Mouse (Mus musculus) embryo, embryonic 11.5 days (tissue): ENCODE results near the gene Dcp1a.

Source experiments
- DNase-seq: peaks from one replicate; pipeline ENCODE4 v3.0.0-alpha.2; 2012; ENCODE audit warnings: low read depth, low spot score

Gene Dcp1a

DNA sequence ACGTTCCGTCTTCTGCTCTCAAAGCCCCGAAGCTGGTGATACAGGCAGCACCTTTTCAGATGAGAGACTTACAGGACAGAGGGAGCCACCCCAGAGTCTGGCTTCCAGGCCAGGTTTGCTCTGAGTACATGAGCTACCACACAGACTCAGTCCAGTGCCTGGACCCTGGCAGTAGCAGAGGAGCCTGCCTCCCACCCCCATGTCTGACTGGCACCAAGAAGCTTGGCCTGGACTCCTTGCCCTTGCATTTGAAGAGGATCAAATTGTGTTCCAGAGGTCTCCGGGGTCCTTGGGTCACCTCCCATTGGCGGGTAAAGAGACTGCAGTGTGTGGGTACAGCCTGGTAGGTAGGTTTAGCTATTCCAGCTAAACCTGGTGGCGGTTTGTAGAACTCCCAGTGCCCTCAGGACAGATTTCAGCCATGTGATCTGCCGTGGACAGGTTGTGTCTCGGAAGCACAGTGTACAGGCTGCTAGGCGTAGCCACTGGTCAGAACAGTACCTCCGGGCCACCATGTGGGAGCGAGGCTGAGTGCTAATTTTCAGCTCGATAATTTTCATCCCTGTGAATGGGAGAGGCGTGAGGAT, 81.6 kb downstream of the Dcp1a start:
- no peak for DNase-seq

DNA sequence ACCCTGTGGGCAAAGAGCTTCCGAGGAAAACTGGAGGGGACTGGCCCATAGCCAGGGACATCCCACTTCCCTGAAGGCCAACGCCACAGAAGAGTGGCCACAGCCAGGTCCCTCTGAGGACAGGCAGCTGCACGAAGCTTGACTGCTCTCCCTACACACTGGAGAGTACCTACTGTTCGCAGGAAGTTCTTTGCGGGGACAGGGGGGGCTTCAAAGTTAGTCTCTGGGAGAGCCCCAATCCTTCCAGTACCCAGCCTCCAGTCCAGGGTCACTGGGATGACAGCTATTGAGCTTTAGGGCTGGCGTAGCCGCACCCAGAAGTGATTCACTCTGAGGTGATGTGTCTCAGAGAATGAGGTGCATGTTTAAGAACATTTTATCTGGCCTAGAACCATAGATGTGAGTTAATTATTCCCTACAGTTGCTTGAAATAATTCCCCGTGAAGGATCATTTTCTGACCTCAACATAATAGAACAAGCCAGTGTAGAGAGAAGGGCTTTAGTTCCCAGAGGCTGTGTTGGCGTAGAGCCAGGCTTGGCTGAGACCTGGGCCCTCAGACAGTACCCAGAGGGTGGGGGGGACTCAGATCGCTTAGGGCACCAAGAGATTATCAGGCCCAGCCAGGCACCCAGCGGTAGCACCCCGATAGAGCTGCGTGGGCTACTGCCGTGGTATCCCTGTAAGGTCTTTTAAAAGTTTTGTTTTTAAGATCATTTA, 82.3 kb downstream of the Dcp1a start:
- DNase-seq = no peak

DNA sequence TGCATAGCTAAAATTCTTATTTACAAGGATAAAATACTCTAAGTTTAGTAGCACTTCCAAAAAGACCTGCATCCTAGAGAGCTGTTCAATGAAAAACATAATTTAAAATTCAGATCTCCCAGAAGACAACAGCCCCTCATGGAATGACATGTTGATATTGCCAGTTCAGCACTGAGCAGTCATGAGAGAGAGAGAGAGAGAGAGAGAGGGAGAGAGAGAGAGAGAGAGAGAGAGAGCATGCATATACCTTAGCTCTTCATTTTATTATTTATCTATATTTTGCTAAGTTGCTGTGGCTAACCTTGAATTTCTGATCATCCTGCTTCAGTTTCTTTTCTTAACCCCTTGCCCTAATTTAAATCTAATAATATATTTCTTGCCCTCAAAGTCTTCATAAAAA, 83.0 kb downstream of the Dcp1a start:
- no peak for DNase-seq

DNA sequence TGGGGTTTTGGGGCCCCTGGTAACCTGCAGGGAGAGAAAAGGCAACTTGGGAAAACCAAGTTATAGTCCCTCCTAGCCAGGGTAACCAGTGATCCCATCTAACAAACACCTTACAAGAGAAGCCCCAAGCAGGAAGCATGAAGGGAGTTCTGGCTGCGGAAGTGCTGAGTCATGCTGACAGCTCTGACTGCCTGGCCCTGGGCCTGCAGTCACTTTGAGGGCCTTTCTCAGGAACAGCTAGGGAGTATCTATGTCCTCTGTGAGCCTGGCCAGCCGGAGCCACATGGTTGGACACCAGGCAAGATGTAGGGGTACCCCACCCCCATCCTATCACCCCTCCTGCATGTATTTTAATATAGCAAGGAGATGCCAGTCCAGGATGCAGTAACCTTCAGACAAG, 85.1 kb downstream of the Dcp1a start:
- DNase-seq = no peak

DNA sequence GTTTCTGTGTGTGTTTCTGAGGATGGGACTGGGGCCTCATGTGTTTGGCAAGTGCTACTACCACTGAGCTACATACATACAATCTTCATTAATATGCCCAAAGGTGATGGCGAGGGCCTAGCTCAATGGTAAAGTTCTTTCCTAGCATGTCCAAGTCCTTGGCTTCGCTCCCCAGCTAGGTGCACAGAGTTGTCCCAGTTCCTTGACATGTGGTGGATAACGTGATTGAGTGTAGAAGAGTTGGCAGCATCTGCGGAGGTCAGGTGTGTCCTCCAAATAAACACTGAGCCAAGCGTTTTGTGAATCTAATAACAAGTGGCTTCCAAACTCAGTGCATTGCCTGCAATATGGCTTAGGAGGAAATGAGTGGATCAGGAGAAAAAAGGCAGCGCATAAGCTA, 87.0 kb downstream of the Dcp1a start:
- DNase-seq = no peak

DNA sequence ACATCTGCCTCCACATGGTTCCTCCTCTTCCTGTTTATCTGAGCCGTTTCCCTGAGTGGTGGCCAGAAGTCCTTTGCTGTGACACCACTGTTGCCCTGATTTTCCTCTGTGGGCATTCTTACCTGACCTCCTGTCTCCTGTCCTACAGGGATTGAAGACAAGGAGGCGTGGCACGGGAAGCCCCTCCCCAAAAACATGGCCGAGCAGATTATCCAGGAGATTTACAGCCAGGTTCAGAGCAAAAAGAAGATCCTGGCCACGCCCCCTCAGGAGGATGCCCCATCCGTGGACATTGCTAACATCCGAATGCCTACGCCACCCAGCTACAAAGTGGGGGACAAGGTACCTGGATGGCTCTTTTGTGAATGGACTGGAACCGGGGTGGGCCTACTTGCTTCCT, 88.7 kb downstream of the Dcp1a start:
- DNase-seq = no peak

DNA sequence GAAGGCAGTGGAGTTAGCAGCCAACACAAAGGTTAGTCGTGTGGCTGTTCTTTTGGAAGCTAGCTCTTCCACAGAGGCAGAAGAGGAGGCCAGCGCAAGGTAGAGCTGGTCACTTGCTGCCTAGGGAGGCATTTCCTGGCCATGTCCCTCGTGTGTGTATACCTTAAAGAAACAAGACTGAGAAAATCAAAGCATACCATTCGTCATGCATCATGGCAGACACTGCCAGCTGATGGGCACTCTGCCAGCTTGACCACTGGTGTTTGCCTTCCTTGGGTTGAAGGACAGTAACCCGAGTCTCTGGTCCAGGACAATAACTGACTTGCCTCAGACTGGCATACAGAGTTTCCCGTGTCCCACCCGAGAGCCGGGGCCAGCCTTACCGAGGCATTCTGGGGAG, 91.0 kb downstream of the Dcp1a start:
- no peak for DNase-seq

DNA sequence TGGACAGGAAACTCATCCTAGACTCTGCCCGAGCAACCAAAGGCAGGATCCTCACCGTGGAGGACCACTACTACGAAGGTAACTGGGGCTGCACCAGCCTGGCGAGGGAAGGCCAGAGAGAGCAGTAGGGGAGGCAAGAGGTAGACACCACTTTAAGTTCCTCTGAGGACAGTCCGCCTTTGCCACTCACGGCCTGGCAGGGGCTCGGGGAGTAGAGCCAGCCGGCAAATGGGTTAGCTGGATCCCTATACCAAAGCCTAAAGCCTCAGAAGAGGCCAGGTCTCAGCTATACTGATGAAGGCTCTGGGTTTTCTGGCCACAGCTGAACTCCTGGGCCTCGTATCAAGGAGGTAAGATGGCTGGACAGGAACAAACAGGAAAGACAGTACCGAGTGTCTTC, 92.9 kb downstream of the Dcp1a start:
- no peak for DNase-seq

DNA sequence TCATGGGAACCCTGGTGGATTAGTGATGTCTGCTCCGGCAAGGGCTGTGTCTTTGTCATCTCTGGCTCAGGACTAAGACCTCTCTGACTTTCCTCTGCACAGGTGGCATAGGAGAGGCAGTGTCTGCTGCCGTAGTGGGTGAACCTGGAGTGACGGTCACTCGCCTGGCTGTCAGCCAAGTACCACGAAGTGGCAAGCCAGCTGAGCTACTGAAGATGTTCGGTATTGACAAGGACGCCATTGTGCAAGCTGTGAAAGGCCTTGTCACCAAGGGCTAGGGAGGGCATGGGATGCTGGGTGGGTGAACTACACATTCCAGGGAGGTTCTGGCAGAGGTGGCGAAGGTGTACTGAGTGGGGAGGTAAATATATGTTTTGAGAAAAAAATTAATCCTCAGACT, 93.9 kb downstream of the Dcp1a start:
- DNase-seq = no peak

DNA sequence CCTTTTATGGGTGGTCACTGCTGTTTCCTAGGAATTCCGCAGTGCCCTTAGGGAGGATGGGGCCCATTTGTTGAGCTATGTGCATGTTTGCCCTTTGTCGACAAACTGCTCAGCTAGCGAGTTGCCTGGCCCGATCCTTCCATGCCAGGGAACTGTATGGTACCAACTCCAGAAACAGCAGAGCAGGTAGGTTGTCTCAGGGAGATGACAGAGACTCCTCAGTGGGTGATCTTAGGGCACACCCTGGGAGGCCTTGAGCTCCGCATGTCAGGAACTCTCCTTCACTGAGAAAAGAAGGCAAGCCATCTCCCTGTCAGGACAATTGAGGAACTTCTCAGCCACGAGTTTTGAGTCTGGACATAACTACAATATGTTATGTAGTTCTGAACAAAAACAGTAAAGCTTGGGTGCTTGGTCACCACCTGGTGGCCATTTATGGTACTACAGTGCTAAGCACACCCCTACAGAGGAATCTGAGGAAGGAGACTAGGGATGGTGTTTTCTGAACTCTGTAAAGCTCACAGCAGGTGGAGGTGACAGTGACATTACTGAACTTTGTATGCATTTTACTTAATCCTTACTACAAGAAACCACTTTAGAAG, 94.7 kb downstream of the Dcp1a start:
- peak; percentile 61 for DNase-seq

DNA sequence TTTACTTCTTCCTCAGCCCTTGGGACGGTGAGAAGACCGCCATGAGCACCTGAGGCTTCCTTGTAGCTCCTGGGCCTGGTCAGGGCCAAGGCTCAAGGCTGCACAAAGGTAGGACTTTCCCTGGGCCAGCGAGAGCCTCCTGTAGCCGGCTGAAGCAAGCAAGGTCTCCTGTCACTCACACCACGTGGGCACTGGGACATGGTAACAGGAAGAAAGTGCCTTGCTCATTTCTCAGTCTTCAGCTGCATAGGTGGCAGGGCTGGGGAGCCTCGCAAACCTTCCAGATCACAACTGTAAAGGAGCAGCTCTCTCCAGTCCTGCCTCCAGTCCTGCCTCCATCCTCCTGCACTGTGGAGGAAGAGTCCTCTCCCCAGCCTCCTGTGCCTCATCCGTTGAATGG, 96.5 kb downstream of the Dcp1a start:
- no peak for DNase-seq

DNA sequence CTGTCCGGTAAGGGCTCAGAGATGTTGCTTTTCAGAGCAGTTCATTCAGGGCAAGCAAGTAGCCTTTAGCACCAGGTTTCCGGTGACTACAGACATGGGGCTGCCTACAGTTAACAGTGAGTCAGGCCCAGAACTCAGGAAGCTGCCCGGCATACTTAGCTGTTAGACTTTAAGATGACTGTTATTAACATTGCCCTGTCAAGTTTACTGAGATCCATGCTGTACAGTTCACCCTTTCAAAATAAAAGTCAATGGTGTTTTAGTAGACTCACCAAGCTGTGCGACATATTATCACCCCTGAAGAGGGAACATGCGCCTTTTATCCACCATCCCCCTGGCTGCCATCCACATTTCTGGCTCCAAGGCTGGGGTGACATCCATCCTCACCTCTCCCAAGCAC, 96.9 kb downstream of the Dcp1a start:
- DNase-seq = no peak
